Mouse (Mus musculus): ENCODE data around the gene Fbxo45. TPM values are rescaled to one million over a fixed set of nuclear protein-coding genes. Genes with fewer than 3 reads are reported as not detected.
"Not testable (repeated sequence)": the region's sequence is repeated elsewhere in the genome, so short reads cannot be mapped to it uniquely, and the experiment has no call there.

The Fbxo45 gene
- polyA plus RNA-seq, 1 experiment from 2014 or later: 5.1 TPM

- H3K4me2 ChIP-seq (replicated peaks; ENCODE audit: low read depth): no peak overlapping the region
- H3K9ac ChIP-seq (ENCODE audit: low read depth, low read length): no peak overlapping the region
- H3K9me3 ChIP-seq (ENCODE audit: control insufficient read depth): no peaks in the 10 kb centered on the region
- H3K27me3 ChIP-seq (replicated peaks; ENCODE audit: control insufficient read depth, insufficient read depth, low read length): no peaks in the 10 kb centered on the region
- no peak overlapping the region for H3K4me3 ChIP-seq (ENCODE audit: low read depth, low read length)
- H3K36me3 ChIP-seq (ENCODE audit: control insufficient read depth, insufficient read depth): peaks cover 20% of the 10 kb centered on the region
- WGBS: 81% methylated on average over 2 of the region's 2 CpGs
- H3K4me1 ChIP-seq (replicated peaks; ENCODE audit: control insufficient read depth, insufficient read depth, low read length): no peaks in the 10 kb centered on the region
- no peak overlapping the region for H3K27ac ChIP-seq (ENCODE audit: low read depth, low read length)
- TF ChIP-seq CTCF (IDR thresholded peaks at IDR 0.05; ENCODE audit: low read depth): no peak
- no peak for ATAC-seq
Observed at GRCm38 (mm10) chr16:32239428-32240312, 7.3 kb downstream of the Fbxo45 start.

GRCm38 (mm10) chr16:32237930-32238680 is 8.9 kb downstream of the Fbxo45 start:
- no peak overlapping the region for H3K4me2 ChIP-seq (replicated peaks; ENCODE audit: low read depth)
- H3K4me1 ChIP-seq (replicated peaks; ENCODE audit: control insufficient read depth, insufficient read depth, low read length): no peaks in the 10 kb centered on the region
- no peak overlapping the region for H3K4me3 ChIP-seq (ENCODE audit: low read depth, low read length)
- no peak overlapping the region for H3K27ac ChIP-seq (ENCODE audit: low read depth, low read length)
- no peak for TF ChIP-seq CTCF (IDR thresholded peaks at IDR 0.05; ENCODE audit: low read depth)
- WGBS: 92% methylated on average over 19 of the region's 19 CpGs
- no peaks in the 10 kb centered on the region for H3K9me3 ChIP-seq (ENCODE audit: control insufficient read depth)
- H3K9ac ChIP-seq (ENCODE audit: low read depth, low read length): no peak overlapping the region
- H3K27me3 ChIP-seq (replicated peaks; ENCODE audit: control insufficient read depth, insufficient read depth, low read length): no peaks in the 10 kb centered on the region
- H3K36me3 ChIP-seq (ENCODE audit: control insufficient read depth, insufficient read depth): peaks cover 32% of the 10 kb centered on the region
- no peak for ATAC-seq

- not testable (repeated sequence) for H3K4me1 ChIP-seq (replicated peaks; ENCODE audit: control insufficient read depth, insufficient read depth, low read length); H3K9me3 ChIP-seq (ENCODE audit: control insufficient read depth); H3K4me2 ChIP-seq (replicated peaks; ENCODE audit: low read depth); ATAC-seq; H3K27ac ChIP-seq (ENCODE audit: low read depth, low read length); H3K9ac ChIP-seq (ENCODE audit: low read depth, low read length); H3K27me3 ChIP-seq (replicated peaks; ENCODE audit: control insufficient read depth, insufficient read depth, low read length); H3K4me3 ChIP-seq (ENCODE audit: low read depth, low read length)
- H3K36me3 ChIP-seq (ENCODE audit: control insufficient read depth, insufficient read depth): peaks cover 23% of the 10 kb centered on the region
- WGBS: 86% methylated on average over 3 of the region's 3 CpGs
Observed at GRCm38 (mm10) chr16:32232050-32232449, 14.9 kb downstream of the Fbxo45 start.

GRCm38 (mm10) chr16:32222399-32222798 is 24.6 kb downstream of the Fbxo45 start:
- no peak overlapping the region for H3K9ac ChIP-seq (ENCODE audit: low read depth, low read length)
- H3K36me3 ChIP-seq (ENCODE audit: control insufficient read depth, insufficient read depth): no peaks in the 10 kb centered on the region
- no peak overlapping the region for H3K4me3 ChIP-seq (ENCODE audit: low read depth, low read length)
- no peak for TF ChIP-seq CTCF (IDR thresholded peaks at IDR 0.05; ENCODE audit: low read depth)
- H3K9me3 ChIP-seq (ENCODE audit: control insufficient read depth): no peaks in the 10 kb centered on the region
- H3K4me2 ChIP-seq (replicated peaks; ENCODE audit: low read depth): no peak overlapping the region
- H3K4me1 ChIP-seq (replicated peaks; ENCODE audit: control insufficient read depth, insufficient read depth, low read length): no peaks in the 10 kb centered on the region
- no peak for ATAC-seq
- no peak overlapping the region for H3K27ac ChIP-seq (ENCODE audit: low read depth, low read length)
- no peaks in the 10 kb centered on the region for H3K27me3 ChIP-seq (replicated peaks; ENCODE audit: control insufficient read depth, insufficient read depth, low read length)

- 75% methylated on average over 4 of the region's 4 CpGs for WGBS
- no peak for ATAC-seq
- TF ChIP-seq CTCF (IDR thresholded peaks at IDR 0.05; ENCODE audit: low read depth): no peak
- H3K4me3 ChIP-seq (ENCODE audit: low read depth, low read length): no peak overlapping the region
- no peak overlapping the region for H3K27ac ChIP-seq (ENCODE audit: low read depth, low read length)
- H3K4me2 ChIP-seq (replicated peaks; ENCODE audit: low read depth): no peak overlapping the region
- H3K9ac ChIP-seq (ENCODE audit: low read depth, low read length): no peak overlapping the region
- H3K36me3 ChIP-seq (ENCODE audit: control insufficient read depth, insufficient read depth): no peaks in the 10 kb centered on the region
- no peaks in the 10 kb centered on the region for H3K4me1 ChIP-seq (replicated peaks; ENCODE audit: control insufficient read depth, insufficient read depth, low read length)
- H3K9me3 ChIP-seq (ENCODE audit: control insufficient read depth): no peaks in the 10 kb centered on the region
- no peaks in the 10 kb centered on the region for H3K27me3 ChIP-seq (replicated peaks; ENCODE audit: control insufficient read depth, insufficient read depth, low read length)
Observed at GRCm38 (mm10) chr16:32221803-32222202, 25.2 kb downstream of the Fbxo45 start.

DNA sequence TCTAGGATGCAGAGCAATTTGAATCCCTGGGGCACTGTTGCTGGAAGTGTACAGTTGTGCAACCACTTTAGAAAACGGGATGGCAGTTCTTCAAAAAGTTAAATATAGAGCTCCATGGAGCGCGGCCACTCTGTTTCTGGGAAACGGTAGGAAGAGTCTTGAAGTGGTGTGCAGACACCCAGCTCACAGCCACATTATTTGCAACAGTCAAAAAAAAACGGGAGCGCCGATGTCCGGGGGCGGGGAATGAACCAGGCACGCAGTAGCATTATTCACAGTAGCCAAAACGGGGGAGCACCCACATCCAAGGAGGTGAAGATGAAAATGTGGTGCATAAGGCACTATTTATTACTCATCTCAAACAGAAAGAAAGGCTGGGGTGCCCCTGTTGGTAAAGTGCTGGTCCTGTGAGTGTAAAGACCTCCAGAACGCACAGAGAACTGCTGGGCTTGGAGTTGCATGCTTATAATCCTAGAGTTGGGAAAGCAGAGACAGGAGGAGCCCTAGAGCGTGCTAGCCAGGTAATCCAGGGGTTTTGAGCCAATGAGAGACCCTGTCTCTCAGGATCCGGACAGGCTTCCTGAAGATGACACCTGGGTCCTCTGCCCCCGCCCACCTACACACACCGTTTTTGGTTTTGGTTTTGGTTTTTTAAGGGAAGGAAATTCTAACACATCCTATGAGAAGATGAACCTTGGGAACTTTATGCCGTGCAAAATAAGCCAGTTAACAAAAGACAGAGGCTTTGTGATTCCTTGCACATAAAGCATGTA is 32.0 kb downstream of the Fbxo45 start:
- no peaks in the 10 kb centered on the region for H3K9me3 ChIP-seq (ENCODE audit: control insufficient read depth)
- H3K4me3 ChIP-seq (ENCODE audit: low read depth, low read length): no peak overlapping the region
- 73% methylated on average over 17 of the region's 17 CpGs for WGBS
- H3K27ac ChIP-seq (ENCODE audit: low read depth, low read length): no peak overlapping the region
- no peaks in the 10 kb centered on the region for H3K27me3 ChIP-seq (replicated peaks; ENCODE audit: control insufficient read depth, insufficient read depth, low read length)
- no peak overlapping the region for H3K9ac ChIP-seq (ENCODE audit: low read depth, low read length)
- H3K4me2 ChIP-seq (replicated peaks; ENCODE audit: low read depth): no peak overlapping the region
- ATAC-seq: no peak
- no peak for TF ChIP-seq CTCF (IDR thresholded peaks at IDR 0.05; ENCODE audit: low read depth)
- H3K36me3 ChIP-seq (ENCODE audit: control insufficient read depth, insufficient read depth): no peaks in the 10 kb centered on the region
- no peaks in the 10 kb centered on the region for H3K4me1 ChIP-seq (replicated peaks; ENCODE audit: control insufficient read depth, insufficient read depth, low read length)

Measured in intestine, postnatal 0 days (tissue).